Comparison of ENCODE assay signal across 18 mouse cellular contexts in genomic region chr19:55871496-55871895, GRCm38 (mm10).
"Had no signal": no experiment of that assay in that cellular context is flagged by ENCODE, and none has a peak within 500 bp of the region (broad histone marks: within the 10 kb centered on the region; RNA-seq: fewer than 3 reads in every experiment).

No protein-coding gene starts in this region.

- H3K4me1 ChIP-seq: neural tube, embryonic 15.5 days had no signal

- H3K27me3 ChIP-seq: midbrain, embryonic 12.5 days; neural tube, embryonic 15.5 days had no signal

- H3K4me2 ChIP-seq: lung, embryonic 14.5 days; midbrain, embryonic 12.5 days; neural tube, embryonic 13.5 days; neural tube, embryonic 15.5 days had no signal

- H3K27ac ChIP-seq: midbrain, embryonic 10.5 days; midbrain, embryonic 12.5 days; neural tube, embryonic 13.5 days; neural tube, embryonic 15.5 days had no signal

- H3K36me3 ChIP-seq: midbrain, embryonic 12.5 days; neural tube, embryonic 13.5 days; neural tube, embryonic 15.5 days had no signal

- H3K9ac ChIP-seq: lung, embryonic 14.5 days; midbrain, embryonic 12.5 days; neural tube, embryonic 13.5 days; neural tube, embryonic 15.5 days had no signal

- H3K4me3 ChIP-seq: midbrain, embryonic 10.5 days; midbrain, embryonic 12.5 days; myocyte; neural tube, embryonic 13.5 days; neural tube, embryonic 15.5 days had no signal

- H3K9me3 ChIP-seq: midbrain, embryonic 10.5 days; midbrain, embryonic 12.5 days; neural tube, embryonic 13.5 days; neural tube, embryonic 15.5 days had no signal

- ATAC-seq: midbrain, embryonic 16.5 days had no signal

- DNase-seq: lung, embryonic 14.5 days; lung, postnatal 10 days; lung, postnatal 4 days; midbrain, embryonic 14.5 days; retina, postnatal 1 day; right cerebral cortex, adult 18-20 months; right cerebral cortex, postnatal 25 days; right cerebral cortex, postnatal 4 days; spleen, adult 18-20 months; thymus, adult 2 months; thymus, postnatal 25 days; thymus, postnatal 4 days had no signal
